Mouse (Mus musculus) heart, postnatal 10 days (tissue): ENCODE measurements around the gene Clrn1. TPM values are rescaled to one million over a fixed set of nuclear protein-coding genes. Genes with fewer than 3 reads are reported as not detected.

Experiments used
- DNase-seq, 2 experiments: peaks; one replicate each; pipeline ENCODE4 v3.0.0; 2021
- intact Hi-C: fragments of 180-260 bp; cut with DNase I; formaldehyde crosslinking; loops from one replicate; pipeline ENCODE4 v1.15.1; 2025
- total RNA-seq, 2 experiments: library from RNA; stranded (reverse); gene quantifications; 2 replicates each; pipeline ENCODE4 v1.2.3; 2021

Clrn1 gene
- total RNA-seq, 2 experiments from 2014 or later, result not detected

DNA sequence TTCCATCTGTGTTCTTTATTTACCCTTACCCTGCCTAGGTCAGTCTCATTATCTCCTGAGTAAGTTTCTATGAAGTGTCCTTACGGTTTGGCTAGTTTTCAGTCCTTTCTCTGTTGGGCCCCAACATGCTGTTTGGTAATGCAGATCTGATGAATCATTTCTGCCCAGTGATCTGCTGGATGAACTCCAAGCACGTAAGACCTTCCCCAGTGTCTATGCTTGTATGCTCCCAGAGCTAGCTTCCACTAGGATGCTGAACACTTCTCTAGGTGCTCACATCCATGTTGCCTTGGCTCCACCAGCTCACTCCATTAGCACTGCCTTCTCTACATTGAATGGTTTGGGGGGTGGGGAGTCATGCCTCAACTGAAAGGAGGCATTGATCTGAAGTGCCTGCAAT lies 52.3 kb downstream of the Clrn1 start:
- intact Hi-C loops, result no loop called here

DNA sequence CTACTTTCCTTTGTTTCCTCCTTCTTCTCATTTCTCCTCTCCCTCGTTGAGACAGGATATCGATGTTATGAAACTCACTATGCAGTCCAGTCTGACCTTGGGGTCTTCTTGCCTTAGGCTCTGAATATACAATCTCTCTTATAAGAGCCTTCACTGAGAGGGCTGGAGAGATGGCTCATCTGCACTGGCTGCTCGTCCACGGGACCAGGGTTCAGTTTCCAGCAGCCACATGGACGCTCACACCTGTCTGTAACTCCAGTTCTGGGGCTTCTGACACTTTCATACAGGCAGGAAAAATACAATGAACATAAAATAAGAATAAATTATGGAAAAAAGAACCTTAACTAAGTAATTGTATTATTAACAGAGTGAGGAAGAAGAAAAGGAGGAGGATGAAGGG lies 53.6 kb downstream of the Clrn1 start:
- no peak for DNase-seq
- intact Hi-C loops, result no loop called here

More for the DNA sequence above, 52.3 kb downstream of the Clrn1 start:
- no peak for DNase-seq

DNA sequence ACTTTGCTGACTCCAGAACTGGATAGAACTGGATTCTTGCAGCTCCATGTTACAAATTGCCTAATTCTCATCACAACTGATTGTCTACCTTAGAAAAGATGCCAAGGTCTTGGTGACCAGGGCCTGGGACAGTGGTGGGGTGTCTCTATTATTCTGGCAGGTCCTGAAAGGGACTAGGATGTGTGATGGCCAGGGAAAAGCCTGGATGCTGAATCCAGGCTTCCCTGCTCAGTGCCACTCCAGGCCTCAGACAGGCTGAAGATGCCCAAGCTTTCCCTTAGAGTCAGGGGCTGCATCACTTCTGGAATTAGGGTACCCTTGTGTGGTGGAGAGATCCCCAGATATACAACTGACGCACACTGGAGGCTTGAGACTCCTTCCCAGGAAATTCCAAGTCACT lies 55.2 kb downstream of the Clrn1 start:
- no peak for DNase-seq
- intact Hi-C loops, result no loop called here

DNA sequence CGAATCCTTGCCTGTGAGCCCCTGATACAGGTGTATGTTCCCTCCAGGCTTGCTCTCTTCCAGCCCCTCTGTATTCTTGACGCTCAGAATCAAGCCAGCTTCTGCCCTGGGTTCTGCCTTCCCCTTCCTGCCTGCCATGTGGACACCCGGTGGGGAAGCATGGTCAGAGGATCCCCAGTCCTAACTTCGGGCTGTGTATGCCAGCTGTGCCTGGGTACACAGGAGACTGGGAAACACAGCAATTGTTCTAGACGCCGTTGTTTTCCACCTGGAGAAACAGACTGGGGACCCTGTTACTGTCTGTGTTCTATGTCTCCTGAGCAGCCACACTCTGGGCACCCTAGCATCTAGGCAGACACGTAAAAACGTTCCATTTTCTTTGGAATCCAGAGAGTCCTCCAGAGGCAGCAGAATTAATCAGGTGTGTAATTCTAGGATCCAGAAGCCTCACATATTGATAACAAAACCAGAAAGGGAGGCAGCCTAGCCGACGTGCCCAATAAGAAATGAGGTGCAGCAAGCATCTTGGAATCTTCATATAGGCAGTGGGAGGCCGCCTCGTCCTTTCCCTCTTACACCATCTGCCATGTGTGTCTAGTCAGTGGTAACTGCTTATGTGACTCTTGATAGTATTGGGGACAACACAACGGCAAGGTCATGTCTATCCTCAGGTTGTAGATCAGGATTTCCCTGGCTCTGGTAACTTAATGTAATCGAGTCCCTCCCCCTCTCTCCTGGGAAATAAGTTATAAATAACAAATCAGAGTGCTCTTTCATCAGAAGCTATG lies 56.6 kb downstream of the Clrn1 start:
- intact Hi-C loops, result no loop called here
- DNase-seq, result no peak

DNA sequence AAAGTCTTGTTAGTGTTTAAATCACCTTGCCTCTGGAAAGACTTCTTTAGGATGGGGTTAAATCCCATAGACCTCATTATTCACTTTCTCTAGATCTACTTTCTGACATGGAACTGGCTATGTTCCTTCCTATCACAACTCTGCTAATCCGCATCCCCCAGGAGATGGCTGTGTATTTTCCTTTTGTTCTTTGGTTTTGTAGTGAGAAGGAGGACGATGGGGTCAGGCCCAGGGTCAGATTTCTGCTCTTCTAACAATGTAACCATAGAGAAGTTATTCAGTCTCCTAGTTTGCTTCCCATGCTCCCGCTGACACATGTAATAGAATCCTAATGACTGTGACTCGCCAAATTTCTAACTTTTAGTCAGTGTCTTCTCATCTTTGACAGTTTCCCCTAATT lies 58.9 kb downstream of the Clrn1 start:
- DNase-seq, result no peak
- intact Hi-C loops, result no loop called here

DNA sequence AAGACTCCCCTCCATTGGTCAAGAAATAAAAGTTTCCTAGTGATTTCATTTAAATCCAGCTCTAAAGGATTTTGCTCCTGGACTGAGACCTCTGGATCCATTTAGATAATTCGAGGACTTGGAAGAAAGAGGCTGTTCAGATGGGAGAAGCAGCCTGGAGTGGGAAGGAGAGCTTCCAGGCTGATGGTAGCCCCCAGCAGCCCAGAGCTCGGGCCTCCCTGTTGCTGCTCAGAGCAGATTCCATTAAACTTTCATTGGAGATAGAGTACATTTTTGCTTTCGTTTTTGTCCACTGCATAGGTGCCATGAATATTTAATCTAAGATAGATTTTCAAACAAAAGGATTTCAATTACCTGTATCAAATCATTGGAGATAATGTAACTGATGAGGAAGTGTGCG lies 62.9 kb downstream of the Clrn1 start, which contains the start of gene Mindy4b-ps:
Gene Mindy4b-ps (minus strand): TSS at position 101 of the 400 bp plus-strand sequence.
- intact Hi-C loops, result no loop called here
- DNase-seq, result no peak

DNA sequence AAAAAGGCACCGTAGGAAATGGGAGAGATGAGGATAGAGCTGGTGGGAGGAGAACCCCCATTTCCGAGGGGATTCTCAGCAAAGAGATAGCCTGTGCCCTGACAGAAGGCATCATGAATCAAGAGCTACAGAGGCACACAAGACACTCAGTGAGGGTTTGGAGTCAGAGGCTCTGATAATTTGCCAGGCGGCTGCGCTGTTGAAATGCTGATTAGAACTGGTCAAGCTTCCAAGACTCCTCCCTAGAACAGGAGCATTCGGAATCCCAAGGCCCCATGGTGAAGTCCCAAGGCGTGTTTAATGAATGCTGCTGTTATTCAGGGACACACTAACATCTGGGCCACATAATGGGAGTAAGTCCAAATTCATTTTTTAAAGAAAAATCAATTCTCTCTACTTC lies 67.8 kb downstream of the Clrn1 start:
- peak; percentile 34 to 45 for DNase-seq
- intact Hi-C loops, result no loop called here

DNA sequence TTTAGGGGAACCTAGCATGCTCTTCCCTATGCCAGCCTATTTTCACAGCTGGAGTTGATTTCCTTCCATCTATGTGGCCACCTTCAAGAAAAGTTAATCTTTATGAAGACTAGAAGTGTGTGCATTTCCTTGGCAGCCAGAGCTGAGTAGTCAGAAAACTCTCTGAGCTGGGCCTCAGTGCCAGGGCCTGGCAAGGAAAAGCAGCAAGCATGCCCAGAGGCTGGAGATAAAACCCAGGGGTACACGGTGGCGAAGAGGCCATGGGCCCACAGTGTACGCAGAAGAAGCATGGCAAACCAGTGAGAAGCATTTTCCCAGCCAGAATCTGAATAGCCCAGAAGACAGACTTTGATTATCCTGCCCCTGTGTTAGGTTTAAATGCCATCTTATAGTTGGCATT lies 70.9 kb downstream of the Clrn1 start:
- intact Hi-C loops, result no loop called here
- peak; percentile 67 to 69 for DNase-seq

DNA sequence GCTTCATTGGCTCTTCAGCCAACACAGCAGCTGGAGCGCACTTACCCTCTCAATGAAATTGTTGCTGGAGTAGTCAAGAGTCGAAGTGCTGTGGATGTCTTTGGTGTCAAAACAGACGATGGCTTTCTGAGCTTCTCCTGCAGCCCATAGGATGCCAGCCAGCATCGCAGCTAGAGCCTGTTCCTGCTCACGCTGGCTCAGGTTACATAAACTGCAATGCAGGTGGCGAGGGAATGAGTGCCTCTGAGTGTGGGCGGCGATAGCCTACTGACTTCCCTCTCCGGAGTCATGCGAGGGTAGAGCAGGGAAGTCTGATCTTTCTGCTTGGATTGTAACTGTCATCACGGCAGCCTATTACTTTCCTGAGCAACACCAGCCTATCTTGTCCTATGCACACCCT lies 74.8 kb downstream of the Clrn1 start:
- no peak for DNase-seq
- intact Hi-C loops, result no loop called here

DNA sequence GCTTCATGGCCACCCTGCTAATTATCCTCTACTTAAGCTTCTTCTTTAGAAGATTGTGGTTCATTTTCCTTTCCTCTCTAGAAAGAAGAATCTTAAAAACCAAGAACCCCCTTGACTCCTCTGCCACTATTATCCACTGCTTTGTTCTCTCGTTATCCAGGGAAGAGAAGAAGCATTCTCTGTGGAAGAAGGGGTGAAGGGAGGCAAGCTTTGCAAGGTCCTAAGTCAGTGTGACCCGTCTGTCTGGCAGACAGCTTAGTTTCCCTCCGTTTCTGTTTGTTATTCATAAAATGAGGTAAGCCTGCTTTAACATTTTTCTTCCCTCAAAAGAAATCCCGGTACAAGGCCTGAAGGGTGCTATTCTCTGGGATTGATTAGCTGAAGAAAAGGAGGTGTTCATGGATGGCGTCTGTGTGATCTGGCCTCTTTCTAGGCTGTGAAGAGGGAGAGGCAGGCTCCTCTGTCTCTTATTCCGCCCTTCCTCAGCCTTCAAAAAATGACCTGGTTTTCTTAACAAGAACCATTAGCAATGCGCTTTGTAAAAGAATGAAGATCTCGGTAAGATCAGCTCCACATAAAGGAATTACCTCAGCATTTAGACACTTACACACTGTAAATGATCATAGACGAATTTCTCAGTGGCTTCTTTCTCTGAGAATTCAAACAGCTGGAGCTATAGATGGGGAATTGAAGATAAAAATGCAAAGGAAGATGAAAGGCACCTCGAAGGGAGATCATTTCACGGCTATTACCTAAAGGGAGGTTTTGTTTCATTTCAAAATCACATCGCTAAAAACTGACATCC lies 75.8 kb downstream of the Clrn1 start:
- DNase-seq, result no peak
- intact Hi-C loops, result no loop called here

DNA sequence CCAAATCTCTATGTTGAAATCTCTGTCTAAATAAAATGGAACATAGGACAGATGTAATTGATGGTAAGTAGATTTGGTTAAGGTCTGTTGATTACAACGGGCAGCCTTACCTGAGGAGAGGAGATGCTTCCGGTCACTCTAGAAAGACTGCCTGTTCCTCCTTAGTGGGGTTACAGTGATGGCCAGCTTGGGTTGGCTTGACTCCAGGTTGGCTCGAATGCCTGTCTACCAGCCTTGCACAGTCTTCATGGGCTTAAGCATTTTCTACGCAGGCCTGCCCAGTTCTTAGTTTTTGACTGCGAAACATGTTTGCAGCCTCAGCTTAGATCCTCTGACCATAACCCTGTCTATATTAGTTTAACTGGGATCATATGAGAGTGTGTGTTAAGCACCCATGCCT lies 76.5 kb downstream of the Clrn1 start:
- DNase-seq, result no peak
- intact Hi-C loops, result no loop called here

DNA sequence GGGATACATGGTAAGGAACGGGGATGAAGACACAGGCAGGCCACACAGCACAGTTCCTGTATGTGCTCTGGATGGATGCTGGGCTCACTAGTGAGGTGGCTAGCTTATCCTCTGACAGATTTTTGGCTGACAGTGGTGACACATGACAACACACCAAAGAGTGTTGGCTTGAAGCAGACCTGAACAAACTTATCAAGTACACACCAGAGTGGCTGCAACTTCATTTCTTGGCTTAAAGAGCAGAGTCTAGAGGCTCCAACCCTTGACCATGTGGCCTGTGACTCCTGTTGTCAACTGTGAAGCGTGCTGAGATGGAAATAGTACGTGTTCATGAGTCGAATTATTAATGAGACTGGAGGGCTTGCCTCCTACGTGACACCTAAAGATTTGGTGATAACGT lies 80.4 kb downstream of the Clrn1 start:
- intact Hi-C loops, result no loop called here
- DNase-seq, result peak; percentile 73 to 81

DNA sequence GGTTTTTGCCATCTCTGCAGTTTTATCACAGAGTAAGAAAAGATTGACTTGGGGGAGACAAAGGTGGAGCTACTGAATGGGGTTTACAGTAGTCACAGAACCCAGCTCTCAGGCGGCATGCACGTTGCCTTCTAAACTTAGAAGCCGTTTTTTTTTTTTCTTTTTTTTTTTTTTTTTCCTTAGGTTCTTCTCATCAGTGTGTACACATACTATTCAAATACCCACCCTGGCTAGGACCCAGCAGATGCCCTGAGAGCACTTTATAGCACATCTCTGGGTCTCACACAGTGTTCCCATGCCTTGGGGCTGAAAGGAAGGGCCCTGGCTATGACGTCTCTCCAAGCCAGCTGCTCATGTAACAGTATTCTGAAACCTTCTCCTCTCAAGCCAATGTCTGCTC lies 86.5 kb downstream of the Clrn1 start:
- intact Hi-C loops, result no loop called here

DNA sequence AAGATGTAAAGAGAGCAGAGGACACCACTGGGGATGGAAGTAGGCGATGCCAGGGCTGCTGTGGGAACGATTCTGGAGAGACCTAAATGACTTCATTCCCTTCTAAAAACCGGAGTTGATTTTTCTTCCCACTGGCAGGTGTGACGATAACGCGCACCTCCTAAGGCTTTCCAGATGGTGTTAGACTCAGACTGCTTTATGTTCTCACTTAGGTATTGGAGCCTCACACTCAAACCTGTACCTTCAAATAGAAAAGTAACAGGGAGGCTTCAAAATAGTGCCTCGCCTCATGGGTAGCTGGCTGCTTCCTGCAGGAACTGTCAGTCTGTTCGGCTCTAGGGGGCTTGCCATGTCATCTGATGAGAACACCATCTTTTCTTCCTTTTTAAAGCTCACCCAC lies 86.9 kb downstream of the Clrn1 start:
- DNase-seq, result no peak
- intact Hi-C loops, result no loop called here

More for the DNA sequence above, 86.5 kb downstream of the Clrn1 start:
- DNase-seq, result no peak

Other genes with a start within 250 kb of the Clrn1 start
- gene Erich6, start 248.1 kb downstream of the Clrn1 start, total RNA-seq, result under 1 TPM in 1 of 2 experiments, not detected in 1; 0.12 TPM
- 10 to 100 TPM; 12.6 to 13.5 TPM for gene Siah2, start 192.9 kb downstream of the Clrn1 start, total RNA-seq
- under 1 TPM; 0.12 to 0.32 TPM for gene Mindy4b-ps, start 63.0 kb downstream of the Clrn1 start, total RNA-seq
- 10 to 100 TPM in 1 of 2 experiments, 1 to 10 TPM in 1; 9.4 to 10.1 TPM for gene Med12l, start 120.5 kb upstream of the Clrn1 start, total RNA-seq
- gene Gpr171, start 216.5 kb upstream of the Clrn1 start, total RNA-seq, result not detected